Mouse (Mus musculus) left cerebral cortex, adult 8-10 months (tissue): Measurements from ENCODE around the gene Pou2f1. TPM values are rescaled to one million over a fixed set of nuclear protein-coding genes. Genes with fewer than 3 reads are reported as not detected.

Source experiments
- DNase-seq, 2 experiments: peaks; one replicate each; pipeline ENCODE4 v3.0.0; 2022; ENCODE audit warnings: low spot score in 2 of 2
- total RNA-seq, 4 experiments: library from RNA; stranded (reverse); gene quantifications; 2 replicates each; pipeline ENCODE4 v1.2.4; 2022

Pou2f1 gene
- total RNA-seq, 4 experiments from 2014 or later: 16.4 to 23.9 (median 19.0) TPM

DNA sequence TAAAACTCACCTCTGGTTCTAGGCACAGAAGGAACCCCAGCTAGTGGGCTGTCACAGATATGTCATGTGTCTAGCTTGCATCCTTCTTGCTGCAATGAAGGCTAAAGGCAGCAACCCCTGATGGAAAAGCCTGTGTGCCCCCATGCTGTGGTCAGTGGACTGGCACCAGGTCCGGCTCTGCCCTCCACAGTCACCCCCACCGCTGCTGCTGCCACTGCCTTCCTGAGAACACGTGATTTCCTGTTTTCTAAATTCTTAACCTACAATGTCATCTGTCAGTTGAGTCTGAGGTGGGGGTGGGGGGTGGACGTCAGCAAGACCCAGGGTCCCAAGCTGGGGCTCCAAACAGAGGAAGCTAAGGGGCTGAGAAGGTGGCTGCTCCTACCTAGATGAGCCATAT lies 153.6 kb downstream of the Pou2f1 start:
- DNase-seq: no peak

DNA sequence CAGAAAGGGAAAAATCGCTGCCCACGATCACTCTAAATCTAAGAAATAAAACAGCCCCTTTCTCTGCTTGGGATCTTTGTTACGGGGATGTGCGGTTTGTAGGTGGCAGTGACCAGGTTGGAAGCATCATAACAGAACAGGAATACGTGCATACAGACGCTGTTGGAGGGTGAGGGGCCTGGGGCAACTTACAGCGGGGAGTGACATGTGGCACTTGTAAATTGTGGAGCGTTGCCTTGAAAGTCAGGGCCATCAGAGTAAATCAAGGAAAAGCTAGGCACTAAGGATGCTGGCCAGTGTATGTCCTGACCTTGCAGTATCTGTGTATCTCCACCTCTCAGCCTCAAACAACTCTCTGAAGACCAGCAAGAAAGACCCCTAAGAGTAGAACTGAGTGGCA lies 154.1 kb downstream of the Pou2f1 start:
- DNase-seq: no peak

DNA sequence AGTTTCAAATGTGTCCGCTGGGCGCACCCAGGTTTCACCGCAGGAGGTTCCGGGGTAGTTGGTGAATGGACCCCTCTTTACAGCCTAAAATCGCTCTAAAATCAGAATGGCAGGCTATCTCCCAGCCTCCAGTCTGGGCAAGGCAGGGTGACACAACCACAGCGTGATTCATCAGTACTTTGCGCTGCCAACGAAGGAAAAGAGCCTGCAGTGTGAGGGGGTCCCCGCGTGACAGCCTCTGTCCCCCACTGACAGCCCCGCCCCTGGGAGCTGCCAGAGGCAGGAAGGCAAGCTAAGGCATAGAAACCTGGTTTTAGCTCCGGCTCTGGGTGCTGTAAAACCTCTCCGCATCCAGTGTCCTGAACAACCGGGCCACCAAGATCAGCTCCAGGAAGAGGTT lies 157.1 kb downstream of the Pou2f1 start:
- DNase-seq: no peak

DNA sequence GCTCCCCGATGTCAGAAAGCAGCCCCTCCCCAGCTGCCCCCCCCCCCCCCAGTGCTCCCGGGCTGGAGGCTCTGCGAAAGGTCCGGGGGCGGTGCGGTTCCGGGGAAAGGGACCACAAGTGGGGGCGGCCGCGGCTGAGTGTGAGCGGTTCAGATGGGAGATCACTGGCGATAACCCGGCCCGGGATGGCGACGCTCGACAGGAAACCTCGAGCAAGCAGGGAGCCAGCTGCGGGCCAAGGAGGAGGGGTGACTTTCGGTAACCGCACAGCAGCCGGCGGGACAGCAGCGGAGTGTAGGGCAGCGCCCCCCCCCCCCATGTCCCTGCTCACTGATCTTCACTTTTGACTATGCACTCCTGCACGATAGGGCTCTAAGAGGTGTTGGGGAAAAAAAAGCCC lies 157.5 kb downstream of the Pou2f1 start:
- DNase-seq: no peak

DNA sequence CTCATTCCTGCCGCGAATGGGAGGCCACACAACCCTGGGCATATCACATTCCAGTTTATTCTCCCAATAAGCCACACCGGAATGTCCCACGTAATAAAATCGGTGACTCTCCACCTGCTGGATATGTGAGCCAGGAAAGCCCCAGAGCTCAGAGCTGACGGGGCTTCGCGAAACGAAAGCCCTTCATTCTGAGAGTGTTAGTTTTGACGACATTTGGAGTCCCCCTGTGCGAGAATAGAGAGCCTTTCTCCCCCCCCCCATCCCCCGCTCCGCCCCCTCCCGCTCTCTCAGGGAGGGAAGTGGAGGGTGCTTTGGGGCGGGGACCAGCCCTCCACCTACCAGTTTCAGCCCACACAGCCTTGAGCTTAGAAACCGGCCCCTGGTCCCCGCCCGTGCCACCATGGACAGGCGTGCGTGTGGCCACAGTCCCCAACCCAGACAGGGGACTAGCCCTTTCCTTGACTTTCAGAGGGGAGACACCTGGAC lies 158.0 kb downstream of the Pou2f1 start:
- no peak for DNase-seq

DNA sequence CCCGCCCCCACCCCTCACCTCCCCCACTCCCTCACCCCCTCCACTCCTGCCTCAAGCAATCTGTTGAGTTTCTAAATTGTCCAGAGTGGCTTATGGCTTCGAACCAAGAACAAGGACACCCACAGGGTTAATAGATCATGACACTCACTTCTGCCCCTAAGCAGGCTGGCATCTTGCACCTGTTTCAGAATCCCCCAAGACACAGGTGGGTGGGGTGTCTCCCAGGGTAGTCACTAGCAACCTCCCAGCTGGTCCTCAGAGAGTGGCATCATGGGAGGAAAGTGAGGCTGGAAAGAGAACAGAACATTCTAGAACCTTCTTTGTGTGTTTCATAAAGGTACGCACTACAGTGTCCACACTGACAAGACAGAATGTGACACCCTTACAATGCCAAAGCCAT lies 158.9 kb downstream of the Pou2f1 start:
- DNase-seq: no peak

DNA sequence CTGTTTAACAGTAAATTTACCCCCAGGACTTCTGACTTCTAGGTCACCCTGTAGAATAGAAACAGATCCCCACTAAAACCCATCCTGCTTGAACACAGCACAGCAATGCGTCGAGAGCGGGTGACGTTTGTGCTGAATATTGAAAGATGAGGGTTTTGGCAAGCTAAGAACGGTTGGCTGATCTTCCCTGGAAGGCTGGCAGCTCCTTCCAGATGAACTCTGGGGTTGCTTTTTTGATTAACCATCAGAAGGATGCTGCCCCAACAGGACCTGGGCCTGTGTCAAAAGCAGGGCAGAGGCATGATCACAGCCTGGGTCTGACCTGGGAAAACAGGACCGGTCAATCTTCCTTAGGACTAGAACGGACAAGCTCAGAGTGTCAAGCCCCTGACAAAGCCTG lies 160.3 kb downstream of the Pou2f1 start:
- DNase-seq: no peak

DNA sequence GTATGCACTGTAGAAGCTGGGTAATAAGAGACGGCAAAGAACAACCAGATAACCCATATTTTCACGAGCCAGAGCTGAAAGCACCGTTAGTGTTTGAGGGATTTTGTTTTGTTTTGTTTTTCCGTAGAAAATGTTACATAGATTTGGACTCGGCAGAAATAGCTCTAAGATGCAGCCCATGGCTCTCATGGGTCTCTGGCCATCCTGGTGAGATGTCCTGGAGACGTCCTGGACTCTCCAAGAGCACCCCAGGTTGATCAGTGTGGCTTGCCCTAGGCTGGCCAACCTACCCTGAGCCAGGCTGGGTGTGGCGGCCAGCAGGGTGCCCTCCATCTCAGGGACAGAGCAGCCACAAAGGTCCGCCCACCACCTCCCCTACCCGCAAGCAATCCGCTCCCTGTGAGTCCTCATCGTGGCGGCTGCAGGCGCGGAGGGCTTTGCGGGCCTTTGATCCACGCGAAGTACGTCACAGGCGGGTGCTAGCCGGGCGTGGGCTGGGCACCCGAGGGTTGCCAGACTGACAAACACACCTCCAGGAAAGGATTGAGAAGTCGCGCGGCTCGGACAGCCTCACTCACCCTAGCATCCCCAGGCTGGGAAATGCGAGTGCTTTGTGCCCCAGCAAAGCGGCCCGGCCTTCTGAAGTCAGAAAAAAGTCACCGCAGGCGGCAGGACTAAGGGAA lies 161.8 kb downstream of the Pou2f1 start:
- no peak for DNase-seq

DNA sequence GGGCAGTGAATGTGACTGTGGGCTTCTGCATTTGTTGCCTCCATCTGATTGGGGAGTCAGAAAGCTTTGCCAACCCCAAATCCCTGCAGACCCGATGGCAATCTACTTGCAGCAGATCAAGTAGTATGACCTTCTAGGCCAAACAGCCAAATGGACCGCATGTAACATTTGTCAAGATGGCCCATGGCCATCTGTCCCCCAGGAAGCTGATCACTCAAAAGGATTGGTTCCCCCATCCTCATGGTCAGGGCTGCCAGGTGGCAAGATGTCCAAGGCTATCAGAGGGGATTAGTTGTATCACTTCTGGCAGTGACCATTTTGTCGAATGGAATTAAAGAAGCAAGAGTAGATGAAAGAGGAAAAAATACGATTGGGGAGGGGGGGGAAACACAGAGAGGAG lies 163.3 kb downstream of the Pou2f1 start:
- no peak for DNase-seq

DNA sequence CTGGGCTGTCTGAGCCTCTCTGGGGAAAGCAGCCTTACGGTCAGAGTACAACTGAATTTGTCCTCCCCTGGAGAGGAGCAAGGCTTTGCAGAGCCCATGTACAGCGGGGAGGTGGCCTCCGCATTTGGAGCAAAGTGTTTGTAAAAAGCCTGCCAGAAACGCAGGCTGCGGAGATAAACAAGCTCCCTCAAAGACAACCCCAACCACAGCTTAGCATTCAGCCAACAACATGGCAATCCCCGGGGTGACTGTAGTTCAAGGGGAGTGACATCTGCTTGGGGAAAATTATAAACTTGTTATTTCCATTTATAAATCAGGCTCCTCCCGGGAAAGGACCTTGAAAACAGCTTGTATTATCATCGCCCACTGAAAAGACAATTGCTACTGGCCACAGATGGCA lies 164.9 kb downstream of the Pou2f1 start:
- no peak for DNase-seq

DNA sequence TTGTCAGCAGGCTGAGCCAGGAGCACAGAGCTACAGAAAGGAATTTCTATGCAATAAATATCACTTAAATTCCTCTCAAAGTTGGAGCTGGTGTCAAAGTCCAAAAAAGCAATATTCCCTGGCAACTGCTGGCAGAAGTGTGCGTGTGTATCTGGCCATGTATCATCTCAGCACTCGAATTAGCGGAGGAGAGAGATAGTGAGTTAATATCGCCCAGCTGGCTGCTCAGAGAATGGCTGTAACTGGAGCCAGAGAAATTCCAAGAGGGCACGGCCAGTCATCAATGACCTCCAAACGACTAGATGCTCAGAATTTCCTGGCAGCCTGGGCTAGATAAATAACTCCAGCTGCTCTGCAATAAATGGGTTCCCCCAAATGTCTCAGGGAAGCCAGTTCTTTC lies 166.0 kb downstream of the Pou2f1 start:
- DNase-seq: no peak

DNA sequence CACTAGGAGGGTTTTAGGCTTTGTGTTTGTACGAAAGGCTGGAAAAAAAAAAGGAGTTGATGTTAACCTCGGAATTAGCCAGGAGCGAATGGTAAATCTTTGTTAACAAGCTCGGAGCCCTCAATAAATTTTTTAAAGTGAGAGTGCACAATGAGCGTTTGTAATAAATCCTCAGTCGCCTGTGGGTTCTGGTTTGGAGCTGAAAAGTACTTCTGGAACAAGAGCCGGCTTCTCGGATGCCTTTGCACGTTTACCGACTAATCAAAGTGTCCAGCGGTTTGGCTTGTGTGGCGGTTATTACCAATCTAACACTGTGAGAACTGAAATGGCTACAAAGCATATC lies 167.9 kb downstream of the Pou2f1 start:
- no peak for DNase-seq

DNA sequence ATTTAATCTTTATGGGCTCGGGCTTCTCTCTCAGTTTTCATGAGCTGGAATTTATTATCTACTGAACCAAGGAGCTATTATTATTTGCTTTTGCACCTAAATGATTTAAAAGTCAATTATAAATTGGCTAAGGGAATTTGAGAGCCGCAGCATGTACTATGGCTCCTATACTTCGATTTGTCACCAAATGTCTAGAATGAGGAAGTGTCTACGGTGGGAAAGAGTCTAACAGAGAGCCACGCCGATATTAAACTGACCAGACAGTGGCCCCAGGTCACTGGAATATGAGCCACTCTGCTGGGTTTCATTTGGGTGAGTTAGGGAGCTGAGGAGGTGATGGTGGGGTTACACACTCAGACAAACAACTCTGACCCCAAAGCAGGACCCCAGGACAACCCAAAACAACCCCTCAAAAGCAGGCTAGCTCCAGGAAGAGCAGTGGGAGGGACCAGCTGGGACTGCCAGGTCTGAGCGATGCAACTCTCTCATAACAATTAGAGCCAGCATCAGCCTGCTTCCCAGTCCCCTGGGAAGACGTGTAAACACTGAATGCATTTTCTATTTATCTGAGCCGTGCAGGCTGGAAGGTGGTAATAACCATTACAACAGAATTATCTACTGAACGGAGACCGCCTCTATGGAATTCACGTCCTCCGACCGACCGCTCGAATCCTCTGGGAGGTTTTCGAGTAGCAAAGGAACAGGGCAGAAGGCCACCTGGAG lies 168.4 kb downstream of the Pou2f1 start:
- DNase-seq: no peak

DNA sequence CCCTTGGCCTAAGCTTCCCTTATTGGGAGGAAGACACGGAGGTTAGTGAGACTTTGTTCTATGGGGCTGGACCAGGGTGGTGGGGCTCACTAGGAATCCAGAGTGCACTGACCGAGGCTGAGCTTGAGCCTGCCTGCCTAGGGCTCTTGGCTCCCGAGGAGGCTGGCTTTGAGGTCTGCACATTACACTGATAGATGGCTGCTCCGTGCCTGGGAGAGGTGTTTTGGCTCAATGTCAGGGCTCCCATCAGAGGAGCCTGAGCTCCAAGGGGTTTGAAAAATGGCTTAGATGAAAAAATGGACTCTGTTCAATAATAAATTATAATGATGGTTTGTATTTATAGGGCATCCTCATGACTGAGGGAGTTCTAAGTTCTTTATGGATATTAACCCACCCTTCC lies 169.2 kb downstream of the Pou2f1 start:
- DNase-seq: no peak

DNA sequence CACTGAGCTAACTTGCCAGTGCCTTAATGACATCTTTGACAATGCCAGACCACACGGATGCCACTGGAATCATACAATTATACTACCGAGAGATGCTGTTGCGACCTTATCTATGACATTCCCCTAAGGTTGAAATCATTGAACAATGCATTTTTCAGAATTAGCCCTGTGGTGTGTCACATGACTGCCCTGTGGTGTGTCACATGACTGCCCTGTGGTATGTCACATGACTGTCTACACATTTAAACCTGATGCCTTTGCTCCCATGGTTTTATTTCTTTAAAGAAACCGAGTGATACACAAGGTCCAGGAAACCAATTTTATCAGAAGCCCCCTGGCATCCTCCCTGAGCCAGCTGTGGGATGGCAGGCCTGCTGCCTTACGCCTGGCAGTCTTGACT lies 172.6 kb downstream of the Pou2f1 start:
- no peak for DNase-seq

DNA sequence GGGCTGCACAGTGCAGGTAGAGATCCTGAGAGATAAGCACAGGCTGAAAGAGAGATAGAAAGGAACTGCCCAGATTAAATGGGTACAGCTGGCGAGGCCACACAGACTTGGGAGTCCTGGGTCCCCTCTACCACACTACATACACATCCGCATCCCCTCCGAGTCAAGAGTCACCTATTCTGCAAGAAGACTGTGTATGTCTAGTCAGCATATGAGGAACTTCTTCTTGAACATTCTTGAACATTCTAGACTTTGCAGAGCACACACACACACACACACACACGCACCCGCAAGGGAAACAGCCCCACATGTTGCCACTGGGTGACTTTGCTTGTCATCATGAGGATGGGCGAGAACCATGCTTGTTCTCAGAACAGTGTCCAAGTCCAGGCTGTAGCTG lies 173.9 kb downstream of the Pou2f1 start:
- no peak for DNase-seq

DNA sequence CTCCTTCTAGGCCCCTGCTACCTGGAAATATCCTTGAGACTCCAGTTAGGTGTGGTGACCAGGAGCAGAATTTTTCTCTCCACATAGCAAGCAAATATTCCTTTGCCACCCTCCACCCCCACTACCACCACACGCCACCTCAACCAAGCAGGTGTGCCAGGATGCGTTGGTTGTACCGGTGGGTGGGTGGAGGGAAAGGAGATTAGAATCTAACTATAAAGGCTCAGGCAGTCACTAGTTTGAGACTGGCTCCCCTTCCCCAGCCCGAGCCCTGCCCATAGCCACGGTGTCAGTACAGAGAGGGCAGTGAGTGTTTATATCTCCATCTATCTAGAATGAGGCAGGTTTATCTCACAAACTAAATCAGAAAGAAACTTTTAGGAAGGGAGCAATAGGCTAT lies 174.3 kb downstream of the Pou2f1 start:
- DNase-seq: no peak

DNA sequence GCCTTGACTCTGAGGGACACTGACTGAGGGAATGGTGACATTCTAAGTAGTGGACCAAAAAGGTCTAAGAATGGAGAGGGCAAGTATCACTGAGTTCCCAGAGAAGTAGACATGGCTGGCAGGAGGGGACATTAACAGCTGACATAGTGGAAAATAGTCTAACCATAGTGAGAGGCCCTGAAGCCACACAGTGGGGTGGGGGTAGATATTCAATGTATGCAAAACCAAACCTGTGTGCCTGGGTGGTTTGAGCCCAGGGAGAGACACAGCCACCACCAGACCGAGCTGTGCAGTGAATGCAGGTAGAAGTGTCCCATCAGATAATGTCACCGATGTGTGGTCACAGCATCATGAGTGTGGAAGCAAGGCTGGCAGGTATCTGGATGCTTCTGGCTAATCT lies 180.4 kb downstream of the Pou2f1 start:
- no peak for DNase-seq

DNA sequence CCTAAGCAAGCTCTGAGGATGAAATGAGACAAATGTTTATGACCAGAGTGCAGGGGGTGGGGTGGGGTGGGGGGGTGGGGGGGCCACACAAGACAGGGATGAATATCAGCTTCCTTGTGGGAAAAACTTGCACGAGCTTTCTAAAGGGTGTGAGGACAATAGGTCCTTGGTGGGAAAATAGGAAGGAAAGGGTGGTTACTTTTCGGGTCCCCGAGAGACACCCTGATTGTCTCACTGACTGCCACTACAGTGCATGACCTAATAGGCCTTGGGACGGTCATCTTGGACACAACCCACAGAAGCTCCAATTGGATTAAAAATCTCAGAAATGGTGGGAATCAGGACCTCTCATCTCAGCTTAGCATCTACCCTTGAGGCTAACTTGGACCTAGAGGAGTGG lies 183.3 kb downstream of the Pou2f1 start:
- DNase-seq: no peak

DNA sequence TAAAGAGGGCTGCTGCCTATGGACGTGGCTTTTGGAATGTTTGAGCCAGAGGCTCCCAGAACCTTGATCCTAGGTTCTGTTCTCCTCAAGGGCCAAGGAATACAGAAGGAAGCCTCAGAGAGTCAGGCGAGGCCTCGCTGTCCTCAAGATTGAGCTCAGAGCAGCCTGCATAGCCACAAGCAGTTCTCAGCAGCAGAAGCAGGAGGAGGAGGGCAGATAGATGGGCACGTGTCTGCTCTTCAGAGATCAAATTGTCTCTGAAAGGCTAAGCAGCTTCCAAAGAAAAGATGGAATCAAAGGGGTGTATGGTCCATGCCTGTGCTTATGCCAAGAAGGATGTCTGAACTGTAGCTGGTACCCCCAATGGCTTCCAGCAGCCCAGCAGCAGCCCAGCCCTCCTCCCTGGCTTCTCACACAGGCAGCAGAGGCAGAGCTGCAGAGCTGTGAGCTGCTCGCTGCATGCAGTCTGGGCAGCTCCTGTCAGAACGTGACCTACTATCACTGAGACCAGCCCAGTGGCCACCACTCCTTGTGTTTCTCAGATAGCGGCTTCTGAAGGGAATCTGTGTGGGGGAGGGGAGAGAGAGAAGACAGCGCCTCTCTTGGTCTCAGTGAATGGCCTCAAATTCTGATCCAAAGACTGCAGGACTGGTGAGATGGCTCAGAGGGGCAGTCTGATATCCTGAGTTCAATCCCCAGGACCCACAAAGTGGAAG lies 184.2 kb downstream of the Pou2f1 start:
- no peak for DNase-seq

DNA sequence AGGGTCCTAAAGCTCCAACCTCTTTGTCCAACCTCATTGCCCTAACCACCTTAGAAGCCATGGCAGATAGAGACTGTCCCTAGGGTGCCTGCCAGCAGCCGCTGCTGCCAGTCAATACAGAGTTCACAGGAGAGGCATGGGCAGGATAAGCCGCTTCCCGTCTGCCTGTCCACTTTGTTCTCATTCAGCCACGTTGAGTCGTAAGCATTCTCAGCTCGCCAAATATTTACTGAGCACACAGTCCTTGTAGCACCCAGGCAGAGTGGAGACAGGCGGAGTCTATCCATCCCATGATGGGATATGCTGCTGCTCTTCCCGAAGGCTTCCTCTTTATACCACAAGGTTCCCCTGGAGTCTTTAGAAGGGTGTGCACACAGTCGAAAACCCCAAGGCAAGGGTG lies 185.2 kb downstream of the Pou2f1 start:
- no peak for DNase-seq

DNA sequence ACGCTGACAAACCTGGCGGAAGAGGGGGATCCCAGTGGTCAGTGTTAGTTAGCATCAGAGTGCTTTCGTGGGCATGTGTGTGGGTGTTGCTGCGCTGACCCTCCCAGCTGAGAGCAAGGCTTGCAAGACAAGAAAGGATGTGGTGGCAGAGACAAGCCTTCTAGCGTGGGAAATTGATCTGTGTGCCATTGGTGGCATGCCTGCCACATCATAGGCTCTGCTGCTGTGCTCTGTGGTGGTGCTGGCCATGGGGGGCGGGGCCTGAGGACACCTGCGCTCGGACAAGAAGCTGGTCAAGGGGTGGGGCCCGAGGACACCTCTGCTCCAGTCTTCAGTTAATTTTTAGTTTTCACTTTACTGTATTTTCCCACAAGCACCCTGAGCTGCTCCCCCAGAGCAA lies 186.1 kb downstream of the Pou2f1 start:
- DNase-seq: no peak
